Mouse (Mus musculus): Measurements from ENCODE around the gene Neurl1b. TPM values are rescaled to one million over a fixed set of nuclear protein-coding genes. Genes with fewer than 3 reads are reported as not detected.

Neurl1b gene
- polyA plus RNA-seq, 1 experiment from 2014 or later, result 6.0 TPM

GRCm38 (mm10) chr17:26484626-26485421 lies 70.2 kb downstream of the Neurl1b start:
- WGBS, result 89% methylated on average over 14 of the region's 14 CpGs
- ATAC-seq (ENCODE audit: insufficient number of reproducible peaks, insufficient read depth, low FRiP score, low read depth), result no peak
- Histone ChIP-seq H3K9me3 (ENCODE audit: control insufficient read depth, low read depth, low read length) (no peaks in the 10 kb centered on the region), H3K4me2 (replicated peaks; ENCODE audit: low read depth, low read length) (no peak overlapping the region), H3K4me1 (ENCODE audit: control insufficient read depth, insufficient read depth, low read length) (no peaks in the 10 kb centered on the region), H3K4me3 (ENCODE audit: low read depth, low read length) (no peak overlapping the region), H3K27me3 (ENCODE audit: control insufficient read depth, insufficient read depth, low read length) (no peaks in the 10 kb centered on the region), H3K9ac (replicated peaks; ENCODE audit: low read depth, low read length) (no peak overlapping the region), H3K27ac (ENCODE audit: low read length) (no peak overlapping the region), H3K36me3 (ENCODE audit: control insufficient read depth, insufficient read depth, low read length) (no peaks in the 10 kb centered on the region)

GRCm38 (mm10) chr17:26487266-26487665 lies 72.6 kb downstream of the Neurl1b start:
- Histone ChIP-seq H3K4me1 (ENCODE audit: control insufficient read depth, insufficient read depth, low read length) (no peaks in the 10 kb centered on the region), H3K36me3 (ENCODE audit: control insufficient read depth, insufficient read depth, low read length) (no peaks in the 10 kb centered on the region), H3K4me2 (replicated peaks; ENCODE audit: low read depth, low read length) (no peak overlapping the region), H3K9ac (replicated peaks; ENCODE audit: low read depth, low read length) (no peak overlapping the region), H3K4me3 (ENCODE audit: low read depth, low read length) (no peak overlapping the region), H3K27me3 (ENCODE audit: control insufficient read depth, insufficient read depth, low read length) (no peaks in the 10 kb centered on the region), H3K9me3 (ENCODE audit: control insufficient read depth, low read depth, low read length) (no peaks in the 10 kb centered on the region), H3K27ac (ENCODE audit: low read length) (no peak overlapping the region)
- no peak for ATAC-seq (ENCODE audit: insufficient number of reproducible peaks, insufficient read depth, low FRiP score, low read depth)
- WGBS, result 48% methylated on average over 5 of the region's 5 CpGs

- H3K27ac ChIP-seq (ENCODE audit: low read length), result no peak overlapping the region
- no peak overlapping the region for H3K4me3 ChIP-seq (ENCODE audit: low read depth, low read length)
- no peak overlapping the region for H3K4me2 ChIP-seq (replicated peaks; ENCODE audit: low read depth, low read length)
- no peaks in the 10 kb centered on the region for H3K27me3 ChIP-seq (ENCODE audit: control insufficient read depth, insufficient read depth, low read length)
- 81% methylated on average over 4 of the region's 4 CpGs for WGBS
- no peaks in the 10 kb centered on the region for H3K36me3 ChIP-seq (ENCODE audit: control insufficient read depth, insufficient read depth, low read length)
- H3K9me3 ChIP-seq (ENCODE audit: control insufficient read depth, low read depth, low read length), result no peaks in the 10 kb centered on the region
- H3K9ac ChIP-seq (replicated peaks; ENCODE audit: low read depth, low read length), result no peak overlapping the region
- no peak for ATAC-seq (ENCODE audit: insufficient number of reproducible peaks, insufficient read depth, low FRiP score, low read depth)
- H3K4me1 ChIP-seq (ENCODE audit: control insufficient read depth, insufficient read depth, low read length), result no peaks in the 10 kb centered on the region
Observed at GRCm38 (mm10) chr17:26487917-26488316, 73.3 kb downstream of the Neurl1b start.

GRCm38 (mm10) chr17:26488711-26489403 lies 74.2 kb downstream of the Neurl1b start:
- Histone ChIP-seq H3K4me1 (ENCODE audit: control insufficient read depth, insufficient read depth, low read length) (no peaks in the 10 kb centered on the region), H3K4me2 (replicated peaks; ENCODE audit: low read depth, low read length) (no peak overlapping the region), H3K9ac (replicated peaks; ENCODE audit: low read depth, low read length) (no peak overlapping the region), H3K4me3 (ENCODE audit: low read depth, low read length) (no peak overlapping the region), H3K9me3 (ENCODE audit: control insufficient read depth, low read depth, low read length) (no peaks in the 10 kb centered on the region), H3K27ac (ENCODE audit: low read length) (no peak overlapping the region), H3K36me3 (ENCODE audit: control insufficient read depth, insufficient read depth, low read length) (no peaks in the 10 kb centered on the region), H3K27me3 (ENCODE audit: control insufficient read depth, insufficient read depth, low read length) (no peaks in the 10 kb centered on the region)
- no peak for ATAC-seq (ENCODE audit: insufficient number of reproducible peaks, insufficient read depth, low FRiP score, low read depth)
- WGBS, result 64% methylated on average over 8 of the region's 8 CpGs

- 88% methylated on average over 10 of the region's 10 CpGs for WGBS
- no peak overlapping the region for H3K9ac ChIP-seq (replicated peaks; ENCODE audit: low read depth, low read length)
- ATAC-seq (ENCODE audit: insufficient number of reproducible peaks, insufficient read depth, low FRiP score, low read depth), result no peak
- H3K4me1 ChIP-seq (ENCODE audit: control insufficient read depth, insufficient read depth, low read length), result no peaks in the 10 kb centered on the region
- no peaks in the 10 kb centered on the region for H3K9me3 ChIP-seq (ENCODE audit: control insufficient read depth, low read depth, low read length)
- no peaks in the 10 kb centered on the region for H3K27me3 ChIP-seq (ENCODE audit: control insufficient read depth, insufficient read depth, low read length)
- no peaks in the 10 kb centered on the region for H3K36me3 ChIP-seq (ENCODE audit: control insufficient read depth, insufficient read depth, low read length)
- no peak overlapping the region for H3K27ac ChIP-seq (ENCODE audit: low read length)
- H3K4me3 ChIP-seq (ENCODE audit: low read depth, low read length), result no peak overlapping the region
- H3K4me2 ChIP-seq (replicated peaks; ENCODE audit: low read depth, low read length), result no peak overlapping the region
Observed at GRCm38 (mm10) chr17:26490072-26490471, 75.4 kb downstream of the Neurl1b start.

GRCm38 (mm10) chr17:26490910-26491309 lies 76.3 kb downstream of the Neurl1b start:
- no peaks in the 10 kb centered on the region for H3K9me3 ChIP-seq (ENCODE audit: control insufficient read depth, low read depth, low read length)
- ATAC-seq (ENCODE audit: insufficient number of reproducible peaks, insufficient read depth, low FRiP score, low read depth), result no peak
- H3K9ac ChIP-seq (replicated peaks; ENCODE audit: low read depth, low read length), result no peak overlapping the region
- H3K36me3 ChIP-seq (ENCODE audit: control insufficient read depth, insufficient read depth, low read length), result no peaks in the 10 kb centered on the region
- H3K27ac ChIP-seq (ENCODE audit: low read length), result no peak overlapping the region
- H3K4me3 ChIP-seq (ENCODE audit: low read depth, low read length), result no peak overlapping the region
- no peaks in the 10 kb centered on the region for H3K27me3 ChIP-seq (ENCODE audit: control insufficient read depth, insufficient read depth, low read length)
- H3K4me2 ChIP-seq (replicated peaks; ENCODE audit: low read depth, low read length), result no peak overlapping the region
- WGBS, result 67% methylated on average over 2 of the region's 2 CpGs
- H3K4me1 ChIP-seq (ENCODE audit: control insufficient read depth, insufficient read depth, low read length), result no peaks in the 10 kb centered on the region

GRCm38 (mm10) chr17:26492246-26492645 lies 77.6 kb downstream of the Neurl1b start:
- WGBS, result 84% methylated on average over 3 of the region's 3 CpGs
- Histone ChIP-seq H3K27ac (ENCODE audit: low read length) (no peak overlapping the region), H3K27me3 (ENCODE audit: control insufficient read depth, insufficient read depth, low read length) (no peaks in the 10 kb centered on the region), H3K4me1 (ENCODE audit: control insufficient read depth, insufficient read depth, low read length) (no peaks in the 10 kb centered on the region), H3K9ac (replicated peaks; ENCODE audit: low read depth, low read length) (no peak overlapping the region), H3K36me3 (ENCODE audit: control insufficient read depth, insufficient read depth, low read length) (no peaks in the 10 kb centered on the region), H3K4me3 (ENCODE audit: low read depth, low read length) (no peak overlapping the region), H3K4me2 (replicated peaks; ENCODE audit: low read depth, low read length) (no peak overlapping the region), H3K9me3 (ENCODE audit: control insufficient read depth, low read depth, low read length) (no peaks in the 10 kb centered on the region)
- no peak for ATAC-seq (ENCODE audit: insufficient number of reproducible peaks, insufficient read depth, low FRiP score, low read depth)

GRCm38 (mm10) chr17:26494642-26495468 lies 80.2 kb downstream of the Neurl1b start:
- H3K36me3 ChIP-seq (ENCODE audit: control insufficient read depth, insufficient read depth, low read length), result no peaks in the 10 kb centered on the region
- no peak for ATAC-seq (ENCODE audit: insufficient number of reproducible peaks, insufficient read depth, low FRiP score, low read depth)
- H3K9me3 ChIP-seq (ENCODE audit: control insufficient read depth, low read depth, low read length), result no peaks in the 10 kb centered on the region
- WGBS, result 84% methylated on average over 4 of the region's 4 CpGs
- H3K4me2 ChIP-seq (replicated peaks; ENCODE audit: low read depth, low read length), result no peak overlapping the region
- H3K27ac ChIP-seq (ENCODE audit: low read length), result no peak overlapping the region
- no peaks in the 10 kb centered on the region for H3K27me3 ChIP-seq (ENCODE audit: control insufficient read depth, insufficient read depth, low read length)
- H3K9ac ChIP-seq (replicated peaks; ENCODE audit: low read depth, low read length), result no peak overlapping the region
- no peaks in the 10 kb centered on the region for H3K4me1 ChIP-seq (ENCODE audit: control insufficient read depth, insufficient read depth, low read length)
- H3K4me3 ChIP-seq (ENCODE audit: low read depth, low read length), result no peak overlapping the region

All from stomach, embryonic 14.5 days (tissue).